Mouse (Mus musculus) kidney, embryonic 16.5 days (tissue): ENCODE measurements around the gene Tmem100. TPM values are rescaled to one million over a fixed set of nuclear protein-coding genes. Genes with fewer than 3 reads are reported as not detected.

Source experiments
- ATAC-seq: fragments of 200-750 bp; cut with Nextera tagmentation; 2 replicates; pipeline ENCODE4 v1.8.0; 2017; ENCODE audit warnings: moderate TSS enrichment; ENCODE audit not compliant: low FRiP score, low TSS enrichment
- H3K27ac ChIP-seq: fragments of 300-500 bp; sonication (generic); 2 replicates; pipeline ENCODE4 v1.5.1; 2014; ENCODE audit warnings: low read length
- H3K27me3 ChIP-seq: fragments of 300-500 bp; sonication (generic); 2 replicates; pipeline ENCODE4 v1.6.1; 2014; ENCODE audit warnings: low read length, control low read depth, mixed read lengths; ENCODE audit not compliant: insufficient read depth
- H3K36me3 ChIP-seq: fragments of 300-500 bp; sonication (generic); 2 replicates; pipeline ENCODE4 v1.6.1; 2014; ENCODE audit warnings: low read length, control low read depth, mixed read lengths; ENCODE audit not compliant: insufficient read depth
- H3K4me1 ChIP-seq: fragments of 300-500 bp; sonication (generic); 2 replicates; pipeline ENCODE4 v1.6.1; 2014; ENCODE audit warnings: low read length, control low read depth, mixed read lengths; ENCODE audit not compliant: insufficient read depth
- H3K4me2 ChIP-seq: fragments of 300-500 bp; sonication (generic); replicated peaks from 2 replicates; pipeline ENCODE4 v1.6.1; 2014; ENCODE audit warnings: low read depth, low read length
- H3K4me3 ChIP-seq: fragments of 300-500 bp; sonication (generic); 2 replicates; pipeline ENCODE4 v1.5.1; 2014; ENCODE audit warnings: mild to moderate bottlenecking, low read length
- H3K9ac ChIP-seq: fragments of 300-500 bp; sonication (generic); replicated peaks from 2 replicates; pipeline ENCODE4 v1.6.1; 2014; ENCODE audit warnings: low read length
- H3K9me3 ChIP-seq: fragments of 300-500 bp; sonication (generic); 2 replicates; pipeline ENCODE4 v1.6.1; 2016; ENCODE audit warnings: low read length, control low read depth
- WGBS: fragments of 180-500 bp; shearing (Covaris S2); extraction: QIAGEN DNeasy Blood & Tissue Kit; methylation state at CpG from one replicate; pipeline ENCODE4 v1.1.7; 2014; 5-methylcytosine and 5-hydroxymethylcytosine counted together
- polyA plus RNA-seq: library from polyadenylated mRNA; unstranded; fragments of >200 nt; fragmentation: Nextera tagmentation; extraction: Ambion mirVana; gene quantifications from 2 replicates; pipeline ENCODE4 v1.2.1, GENCODE M21; 2015

The Tmem100 gene
- polyA plus RNA-seq, 1 experiment from 2014 or later = 20.8 TPM

DNA sequence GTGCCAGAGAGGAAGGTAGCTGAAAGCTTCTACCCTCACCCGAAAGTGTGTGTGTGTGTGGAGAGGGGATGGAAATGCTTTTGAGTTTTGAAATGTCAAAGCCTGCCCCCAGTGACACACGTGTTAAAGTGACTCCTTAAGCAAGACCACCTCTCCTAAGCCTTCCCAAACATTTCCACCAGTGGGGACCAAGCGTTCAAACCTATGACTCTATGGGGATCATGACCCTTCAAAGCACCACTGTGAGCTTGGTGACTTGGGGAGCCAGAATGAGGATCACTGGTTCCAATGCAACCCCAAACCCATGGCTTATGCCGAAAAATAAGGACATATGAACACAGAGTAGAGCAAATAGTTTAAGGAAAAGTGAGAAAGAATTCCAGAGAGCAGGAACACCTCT is 33.7 kb upstream of the Tmem100 start:
- H3K4me1 ChIP-seq = peaks cover 2% of the 10 kb centered on the region; the same call in 1 of the 2 replicates
- no peaks in the 10 kb centered on the region for H3K27me3 ChIP-seq
- WGBS = 91% methylated on average over 4 of the region's 4 CpGs
- H3K9ac ChIP-seq = no peak overlapping the region
- H3K9me3 ChIP-seq = no peaks in the 10 kb centered on the region
- H3K36me3 ChIP-seq = no peaks in the 10 kb centered on the region; the same call in 1 of the 2 replicates
- no peak overlapping the region for H3K27ac ChIP-seq
- no peak for ATAC-seq
- no peak overlapping the region for H3K4me2 ChIP-seq
- no peak overlapping the region for H3K4me3 ChIP-seq

DNA sequence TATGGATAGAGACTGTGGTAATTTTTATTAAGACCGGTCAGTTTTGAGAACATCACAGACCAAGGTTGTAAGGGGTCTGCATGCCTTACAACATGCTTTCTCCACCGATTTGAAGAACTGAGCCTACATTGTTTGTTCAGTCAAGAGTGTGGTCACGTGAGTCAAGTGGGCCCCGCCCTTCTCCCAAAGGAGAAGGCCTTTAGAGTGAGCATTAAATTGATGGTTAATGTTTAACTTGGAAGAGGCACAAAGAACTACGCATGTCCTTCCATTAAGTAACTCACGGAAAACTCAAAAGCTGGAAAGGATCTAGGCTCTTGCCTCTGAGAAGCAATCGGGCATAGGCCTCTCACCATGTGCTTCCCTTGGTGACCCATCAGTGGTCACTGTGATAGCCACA is 33.3 kb upstream of the Tmem100 start:
- Histone ChIP-seq H3K27ac (no peak overlapping the region), H3K4me3 (no peak overlapping the region), H3K36me3 (no peaks in the 10 kb centered on the region; the same call in 1 of the 2 replicates), H3K27me3 (no peaks in the 10 kb centered on the region), H3K4me1 (peaks cover 7% of the 10 kb centered on the region; the same call in 1 of the 2 replicates), H3K9ac (no peak overlapping the region), H3K4me2 (no peak overlapping the region), H3K9me3 (no peaks in the 10 kb centered on the region)
- ATAC-seq = 0 out of 2 replicates have a peak, but pooled peaks have one; percentile 49
- 65% methylated on average over 7 of the region's 7 CpGs for WGBS

DNA sequence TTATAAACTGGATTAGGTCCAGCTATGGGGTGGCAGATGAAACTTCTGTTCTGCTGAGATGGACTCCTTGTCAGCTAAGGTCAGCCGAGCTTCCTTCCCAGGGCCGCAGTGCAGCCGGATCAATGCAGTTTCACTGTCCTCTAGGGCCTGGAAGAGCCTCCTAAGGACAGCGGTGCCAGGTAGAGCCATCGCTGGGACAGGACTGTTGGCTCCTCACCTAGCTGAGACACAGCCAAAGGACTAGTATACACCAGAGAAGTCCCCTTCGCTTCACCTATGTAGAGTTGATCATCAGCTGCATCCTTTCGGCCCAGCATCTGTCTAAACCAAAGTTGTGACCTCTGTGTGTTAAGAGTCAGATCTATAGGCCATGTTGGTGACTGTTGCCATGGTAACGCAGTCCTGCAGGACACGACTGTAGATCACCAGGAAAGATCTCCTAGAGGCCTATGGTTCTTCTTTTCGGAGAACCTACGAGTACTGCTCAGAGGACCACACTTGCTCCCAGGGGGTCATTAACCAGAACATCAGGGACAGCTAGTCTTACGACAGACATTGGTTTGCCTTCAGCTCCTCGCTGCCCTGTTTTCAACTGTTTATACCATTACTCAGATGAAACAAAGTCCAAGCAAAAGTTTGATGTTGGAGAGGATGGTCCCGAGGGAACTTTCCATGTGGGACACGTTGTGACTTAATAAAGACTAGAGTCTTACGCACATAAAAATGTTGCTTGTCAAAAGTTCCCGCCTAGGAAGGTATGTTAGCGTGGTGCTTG is 31.0 kb upstream of the Tmem100 start:
- Histone ChIP-seq H3K4me2 (no peak overlapping the region), H3K36me3 (no peaks in the 10 kb centered on the region; the same call in 1 of the 2 replicates), H3K4me3 (no peak overlapping the region), H3K4me1 (peaks cover 14% of the 10 kb centered on the region; the same call in 1 of the 2 replicates), H3K9me3 (no peaks in the 10 kb centered on the region), H3K27ac (no peak overlapping the region), H3K27me3 (no peaks in the 10 kb centered on the region), H3K9ac (no peak overlapping the region)
- 90% methylated on average over 18 of the region's 18 CpGs for WGBS
- ATAC-seq = no peak

DNA sequence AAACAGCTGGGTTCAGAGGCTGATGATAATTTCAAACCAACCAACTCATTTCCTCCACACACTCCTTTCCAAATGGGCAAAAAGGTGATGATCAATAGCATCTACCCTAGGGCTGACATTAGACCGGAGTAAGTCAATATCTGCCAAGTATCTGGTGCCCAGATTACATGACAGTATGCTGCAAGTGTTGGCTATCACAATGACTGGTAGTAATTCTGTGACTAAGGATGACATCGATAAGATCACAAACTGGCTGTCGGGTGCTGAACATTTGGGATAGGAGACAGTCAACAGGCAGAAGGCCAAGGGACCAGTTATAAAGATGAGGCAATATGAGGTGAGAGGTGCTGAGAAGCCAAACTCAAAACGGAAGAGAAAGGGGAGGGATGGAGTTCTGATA is 29.5 kb upstream of the Tmem100 start:
- no peak for ATAC-seq
- no peaks in the 10 kb centered on the region for H3K27me3 ChIP-seq
- no peak overlapping the region for H3K27ac ChIP-seq
- peaks cover 14% of the 10 kb centered on the region; the same call in 1 of the 2 replicates for H3K4me1 ChIP-seq
- no peaks in the 10 kb centered on the region; the same call in 1 of the 2 replicates for H3K36me3 ChIP-seq
- 87% methylated on average over 4 of the region's 4 CpGs for WGBS
- no peak overlapping the region for H3K4me2 ChIP-seq
- H3K4me3 ChIP-seq = no peak overlapping the region
- H3K9ac ChIP-seq = no peak overlapping the region
- no peaks in the 10 kb centered on the region for H3K9me3 ChIP-seq

DNA sequence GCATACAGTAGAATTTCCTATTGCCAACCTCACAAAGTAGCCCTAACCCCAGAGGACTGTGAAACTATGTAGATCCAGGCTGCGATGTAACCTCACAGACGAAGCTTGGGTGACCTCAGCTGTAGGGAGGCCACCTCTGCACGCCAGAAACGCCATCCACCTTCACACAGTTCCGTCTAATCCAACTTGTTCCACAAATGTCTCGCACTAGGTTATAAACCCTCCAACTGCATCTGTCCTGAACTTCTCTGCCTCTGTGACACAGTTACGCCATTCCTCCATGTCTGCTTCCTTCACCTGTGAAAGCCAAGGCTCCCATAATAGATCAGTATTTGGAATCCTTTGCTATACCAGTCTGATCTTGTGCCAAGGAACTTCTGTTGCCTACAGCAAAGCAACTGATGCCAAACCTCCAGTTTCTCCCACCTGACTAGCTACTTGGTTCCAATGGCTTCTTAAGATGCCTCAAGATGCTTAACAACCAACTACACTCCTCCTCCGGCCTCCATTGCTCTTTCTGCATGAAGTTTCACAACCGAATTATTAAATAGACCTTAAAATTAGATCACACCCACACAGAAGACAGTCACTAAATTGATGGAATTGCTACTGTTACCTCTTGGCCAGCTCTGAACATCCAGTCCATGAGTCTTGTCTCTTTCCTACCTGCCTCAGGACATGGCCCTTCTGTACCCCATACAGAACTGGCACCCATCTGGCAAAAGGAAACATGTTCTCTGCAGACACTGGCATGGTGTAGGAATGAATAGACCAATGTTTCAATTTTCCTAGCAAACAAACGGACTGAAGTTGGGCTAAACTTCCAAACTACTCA is 28.5 kb upstream of the Tmem100 start:
- Histone ChIP-seq H3K36me3 (no peaks in the 10 kb centered on the region; the same call in 1 of the 2 replicates), H3K9ac (peak overlapping the region; percentile 75), H3K4me1 (peaks cover 14% of the 10 kb centered on the region; the same call in 1 of the 2 replicates), H3K9me3 (no peaks in the 10 kb centered on the region), H3K27ac (peak overlapping the region; percentile 90; the same call in 1 of the 2 replicates), H3K4me3 (peak overlapping the region; percentile 62), H3K4me2 (peak overlapping the region; percentile 71), H3K27me3 (no peaks in the 10 kb centered on the region)
- ATAC-seq = no peak
- WGBS = 81% methylated on average over 10 of the region's 10 CpGs

DNA sequence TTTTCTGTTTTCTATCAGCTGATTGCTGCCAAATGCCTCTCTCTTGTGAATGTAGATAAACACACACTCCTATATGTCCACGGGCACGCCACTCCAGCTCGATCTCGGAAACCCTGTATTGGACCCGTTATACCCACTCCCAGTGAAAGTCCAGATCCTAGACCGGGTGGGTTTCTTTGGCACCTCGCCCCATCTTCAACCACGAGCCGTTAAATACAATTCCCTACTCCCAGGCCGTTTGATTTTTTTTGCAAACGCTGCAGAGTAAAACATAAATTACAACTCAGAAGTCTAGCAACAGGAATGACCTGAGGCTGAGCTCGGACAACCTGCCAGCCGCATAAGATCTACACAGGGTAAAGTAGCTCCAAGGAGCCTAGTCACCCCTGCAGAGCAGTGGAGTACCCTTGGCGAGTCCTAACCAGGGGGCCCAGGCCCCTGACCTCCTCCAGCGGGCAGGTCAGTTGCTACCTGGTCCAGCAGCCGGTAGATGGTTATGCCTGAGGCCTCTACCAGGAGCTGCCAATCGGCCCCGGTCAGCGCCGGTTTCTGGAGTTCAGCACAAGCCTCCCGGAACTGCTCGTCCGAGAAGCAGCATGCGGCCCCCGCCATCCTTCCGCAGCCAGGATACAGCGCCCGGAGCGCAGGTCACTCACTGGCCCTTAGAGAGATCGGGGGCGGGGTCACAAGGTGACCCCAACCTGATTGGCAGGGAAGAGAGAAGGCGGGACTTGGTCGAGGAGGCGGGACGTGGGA is 27.7 kb upstream of the Tmem100 start, which contains the start of gene Pctp:
TSS of gene Pctp (minus strand) at position 664 of the 756 bp plus-strand sequence.
- H3K9ac ChIP-seq = peak within 1 kb of the TSS; percentile 75
- WGBS = 8% methylated on average over 35 of the region's 35 CpGs
- H3K4me2 ChIP-seq = peak within 1 kb of the TSS; percentile 71
- H3K27ac ChIP-seq = peak within 1 kb of the TSS; percentile 90
- no peaks in the 10 kb centered on the region for H3K27me3 ChIP-seq
- ATAC-seq = peak; percentile 97
- peaks cover 14% of the 10 kb centered on the region; the same call in 1 of the 2 replicates for H3K4me1 ChIP-seq
- H3K4me3 ChIP-seq = peak within 1 kb of the TSS; percentile 62
- H3K36me3 ChIP-seq = no peaks in the 10 kb centered on the region; the same call in 1 of the 2 replicates
- H3K9me3 ChIP-seq = no peaks in the 10 kb centered on the region

DNA sequence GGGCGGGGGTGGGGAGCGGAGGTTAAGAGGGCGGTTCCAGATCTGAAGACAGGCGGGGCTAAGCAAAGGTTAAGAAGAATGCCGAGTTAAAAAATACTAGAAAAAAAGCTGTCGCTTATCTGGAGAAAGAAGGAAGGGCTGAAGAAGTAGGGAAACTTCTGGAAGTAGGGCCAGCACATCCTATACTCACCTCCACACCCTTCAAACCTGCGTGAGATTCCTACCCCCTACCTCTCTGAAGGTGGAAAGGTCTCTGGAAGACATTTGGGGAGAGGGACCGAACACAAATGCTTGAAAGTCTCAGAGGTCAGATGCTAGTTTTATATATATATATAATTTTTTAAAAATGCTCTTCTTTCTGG is 27.2 kb upstream of the Tmem100 start:
- H3K36me3 ChIP-seq = no peaks in the 10 kb centered on the region; the same call in 1 of the 2 replicates
- no peak; the same call in 1 of the 2 replicates for ATAC-seq

DNA sequence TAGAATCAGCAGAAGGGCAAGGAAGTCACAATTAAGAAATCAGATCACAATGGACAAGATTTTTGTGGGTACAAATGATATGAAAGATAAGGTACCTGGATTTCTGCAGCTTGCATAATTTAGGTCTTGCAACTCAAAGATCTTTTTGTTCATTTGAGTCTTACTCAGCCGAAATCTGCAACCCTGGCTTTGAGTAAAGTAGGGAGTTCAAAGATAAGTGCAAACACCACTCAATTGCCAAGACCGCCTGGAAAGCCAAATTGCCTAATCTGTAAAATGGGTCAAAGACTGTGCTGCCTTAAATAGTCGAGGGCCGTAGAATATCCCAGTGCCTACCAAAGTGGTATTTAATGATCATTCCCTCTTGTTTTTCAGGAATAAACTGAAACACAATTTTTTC is 26.8 kb upstream of the Tmem100 start:
- ATAC-seq = no peak
- no peaks in the 10 kb centered on the region for H3K27me3 ChIP-seq
- H3K4me3 ChIP-seq = no peak overlapping the region
- H3K27ac ChIP-seq = no peak overlapping the region
- no peaks in the 10 kb centered on the region for H3K9me3 ChIP-seq
- H3K4me1 ChIP-seq = peaks cover 14% of the 10 kb centered on the region; the same call in 1 of the 2 replicates
- no peak overlapping the region for H3K9ac ChIP-seq
- peak overlapping the region; percentile 71; the same call in 1 of the 2 replicates for H3K4me2 ChIP-seq
- 90% methylated on average over 4 of the region's 4 CpGs for WGBS
- no peaks in the 10 kb centered on the region; the same call in 1 of the 2 replicates for H3K36me3 ChIP-seq

More for the DNA sequence above, 27.2 kb upstream of the Tmem100 start:
- WGBS = 9% methylated on average over 8 of the region's 8 CpGs
- Histone ChIP-seq H3K27me3 (no peaks in the 10 kb centered on the region), H3K9me3 (no peaks in the 10 kb centered on the region), H3K9ac (peak overlapping the region; percentile 38; the same call in 1 of the 2 replicates), H3K4me3 (peak overlapping the region; percentile 62), H3K4me1 (peaks cover 14% of the 10 kb centered on the region; the same call in 1 of the 2 replicates), H3K4me2 (peak overlapping the region; percentile 71), H3K27ac (peak overlapping the region; percentile 75; the same call in 1 of the 2 replicates)

DNA sequence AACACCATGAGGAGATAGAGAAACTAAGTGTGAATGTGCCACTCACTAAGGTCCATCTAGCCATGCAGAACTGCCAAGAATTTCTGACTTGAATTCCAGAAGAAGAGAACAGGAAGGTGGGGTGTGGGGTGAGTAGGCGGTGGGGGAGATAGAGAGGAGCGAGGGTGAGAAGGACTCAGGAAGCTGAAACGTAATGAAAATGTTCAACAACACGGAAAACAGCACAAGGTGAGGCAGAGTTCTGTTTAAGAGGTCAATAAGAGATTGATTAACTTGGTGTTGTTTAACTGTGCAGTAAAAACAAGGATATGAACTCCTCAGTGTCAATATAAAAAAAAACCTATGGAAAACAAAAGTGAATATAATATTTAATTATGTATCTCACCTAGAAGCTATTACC is 24.0 kb upstream of the Tmem100 start:
- H3K9ac ChIP-seq = no peak overlapping the region
- no peak overlapping the region for H3K27ac ChIP-seq
- no peak for ATAC-seq
- WGBS = 35% methylated on average over 4 of the region's 4 CpGs
- no peaks in the 10 kb centered on the region for H3K9me3 ChIP-seq
- H3K27me3 ChIP-seq = no peaks in the 10 kb centered on the region
- H3K4me1 ChIP-seq = peaks cover 14% of the 10 kb centered on the region; the same call in 1 of the 2 replicates
- H3K36me3 ChIP-seq = no peaks in the 10 kb centered on the region
- H3K4me3 ChIP-seq = no peak overlapping the region
- no peak overlapping the region for H3K4me2 ChIP-seq
